Mouse (Mus musculus): ENCODE results near the gene Ppp1r12a. TPM values are rescaled to one million over a fixed set of nuclear protein-coding genes. Genes with fewer than 3 reads are reported as not detected.

The Ppp1r12a gene
- total RNA-seq, 1 experiment = 106 TPM

DNA sequence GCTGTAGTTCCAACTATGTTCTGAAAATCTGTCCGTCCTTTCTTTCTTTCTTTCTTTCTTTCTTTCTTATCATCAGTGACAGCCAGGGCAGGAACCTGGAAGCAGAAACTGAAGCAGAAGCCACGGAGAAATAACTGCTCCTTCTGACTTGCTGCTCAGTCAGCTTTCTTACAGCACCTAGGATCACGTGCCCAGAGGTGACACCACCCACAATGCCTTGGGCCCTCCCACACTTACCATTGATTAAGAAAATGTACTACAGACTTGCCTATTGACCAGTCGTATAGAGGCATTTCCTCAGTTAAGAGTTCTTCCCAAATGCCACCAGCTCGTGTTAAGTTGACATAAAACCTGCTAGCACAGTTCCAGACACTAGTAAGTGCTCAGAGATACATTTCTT lies 12.1 kb downstream of the Ppp1r12a start:
- no peak overlapping the region for H3K4me3 ChIP-seq (ENCODE audit: insufficient read depth in 1 of 2, low read depth in 1 of 2, low read length in 2 of 2, poor library complexity in 1 of 2, severe bottlenecking in 1 of 2)
- H3K9ac ChIP-seq (ENCODE audit: insufficient read depth, low read depth, low read length, poor library complexity, severe bottlenecking) = no peak overlapping the region
- no peak for DNase-seq (ENCODE audit: low read depth, low spot score)
- in situ Hi-C loops (cut with MboI; ENCODE audit: low sequenced_read_pairs in 2 of 2, unreplicated experiment in 2 of 2) = no loop called here
- no peaks in the 10 kb centered on the region for H3K9me3 ChIP-seq (ENCODE audit: control insufficient read depth, insufficient read depth, low read depth, low read length)
- no peaks in the 10 kb centered on the region for H3K36me3 ChIP-seq (ENCODE audit: control insufficient read depth, insufficient read depth, low read length, poor library complexity, severe bottlenecking)
- TF ChIP-seq MAFK (IDR thresholded peaks at IDR 0.05; ENCODE audit: insufficient read depth, low read depth, low read length) (no peak), ZNF384 (IDR thresholded peaks at IDR 0.05; ENCODE audit: low read depth, low read length) (no peak), CHD2 (IDR thresholded peaks at IDR 0.05; ENCODE audit: low read depth, low read length) (no peak), ZC3H11A (IDR thresholded peaks at IDR 0.05; ENCODE audit: borderline replicate concordance, low read depth, low read length) (no peak), HCFC1 (IDR thresholded peaks at IDR 0.05; ENCODE audit: borderline replicate concordance, insufficient read depth, low read length) (no peak)
- peaks cover 0 to 4% of the 10 kb centered on the region in 2 experiments; a peak in 2 of 4 replicates for H3K4me1 ChIP-seq (ENCODE audit: control insufficient read depth in 2 of 2, insufficient read depth in 2 of 2, low read length in 2 of 2, poor library complexity in 1 of 2)
- no peak overlapping the region for H3K27ac ChIP-seq (ENCODE audit: insufficient read depth, low read depth, low read length, poor library complexity, severe bottlenecking)

GRCm38 (mm10) chr10:108175885-108176284 lies 13.9 kb downstream of the Ppp1r12a start:
- H3K36me3 ChIP-seq (ENCODE audit: control insufficient read depth, insufficient read depth, low read length, poor library complexity, severe bottlenecking) = no peaks in the 10 kb centered on the region
- H3K4me3 ChIP-seq (ENCODE audit: insufficient read depth in 1 of 2, low read depth in 1 of 2, low read length in 2 of 2, poor library complexity in 1 of 2, severe bottlenecking in 1 of 2) = no peak overlapping the region
- H3K9me3 ChIP-seq (ENCODE audit: control insufficient read depth, insufficient read depth, low read depth, low read length) = no peaks in the 10 kb centered on the region
- H3K27ac ChIP-seq (ENCODE audit: insufficient read depth, low read depth, low read length, poor library complexity, severe bottlenecking) = no peak overlapping the region
- TF ChIP-seq MAFK (IDR thresholded peaks at IDR 0.05; ENCODE audit: insufficient read depth, low read depth, low read length) (no peak), ZC3H11A (IDR thresholded peaks at IDR 0.05; ENCODE audit: borderline replicate concordance, low read depth, low read length) (no peak), HCFC1 (IDR thresholded peaks at IDR 0.05; ENCODE audit: borderline replicate concordance, insufficient read depth, low read length) (no peak), CHD2 (IDR thresholded peaks at IDR 0.05; ENCODE audit: low read depth, low read length) (no peak), ZNF384 (IDR thresholded peaks at IDR 0.05; ENCODE audit: low read depth, low read length) (no peak)
- DNase-seq (ENCODE audit: low read depth, low spot score) = no peak
- in situ Hi-C loops (cut with MboI; ENCODE audit: low sequenced_read_pairs in 2 of 2, unreplicated experiment in 2 of 2) = no loop called here
- H3K9ac ChIP-seq (ENCODE audit: insufficient read depth, low read depth, low read length, poor library complexity, severe bottlenecking) = no peak overlapping the region
- H3K4me1 ChIP-seq (ENCODE audit: control insufficient read depth in 2 of 2, insufficient read depth in 2 of 2, low read length in 2 of 2, poor library complexity in 1 of 2) = peaks cover 0 to 4% of the 10 kb centered on the region in 2 experiments; a peak in 2 of 4 replicates

DNA sequence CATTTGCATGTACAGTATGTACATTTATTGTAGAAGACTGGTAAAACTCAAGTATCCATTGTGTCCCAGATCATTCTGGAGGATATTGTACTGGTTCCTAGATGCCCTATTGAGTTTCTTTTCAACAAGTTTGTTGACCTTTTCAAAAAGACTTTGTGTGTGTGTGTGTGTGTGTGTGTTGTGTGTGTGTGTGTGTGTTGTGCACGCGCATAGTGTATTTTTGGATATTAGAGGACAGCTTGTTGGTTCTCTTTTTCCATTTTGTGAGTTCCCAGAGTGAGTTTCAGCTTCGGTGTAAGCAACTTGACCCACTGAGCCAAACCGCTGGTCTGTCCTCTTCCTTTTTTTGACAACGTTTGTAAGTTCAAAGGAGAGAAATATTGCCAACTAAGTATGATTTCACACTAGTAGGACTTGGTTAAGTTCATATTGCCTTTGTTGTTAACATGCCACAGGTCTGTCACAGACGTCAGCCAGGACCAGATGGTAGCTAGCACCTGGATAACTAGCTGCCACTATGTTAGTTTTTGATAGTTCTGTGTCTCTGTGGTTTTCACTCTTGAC lies 16.4 kb downstream of the Ppp1r12a start:
- DNase-seq (ENCODE audit: low read depth, low spot score) = no peak
- in situ Hi-C loops (cut with MboI; ENCODE audit: low sequenced_read_pairs in 2 of 2, unreplicated experiment in 2 of 2) = no loop called here
- Histone ChIP-seq H3K36me3 (ENCODE audit: control insufficient read depth, insufficient read depth, low read length, poor library complexity, severe bottlenecking) (no peaks in the 10 kb centered on the region), H3K9me3 (ENCODE audit: control insufficient read depth, insufficient read depth, low read depth, low read length) (no peaks in the 10 kb centered on the region), H3K27ac (ENCODE audit: insufficient read depth, low read depth, low read length, poor library complexity, severe bottlenecking) (no peak overlapping the region), H3K4me3 (ENCODE audit: insufficient read depth in 1 of 2, low read depth in 1 of 2, low read length in 2 of 2, poor library complexity in 1 of 2, severe bottlenecking in 1 of 2) (no peak overlapping the region), H3K4me1 (ENCODE audit: control insufficient read depth in 2 of 2, insufficient read depth in 2 of 2, low read length in 2 of 2, poor library complexity in 1 of 2) (peaks cover 0 to under 1% of the 10 kb centered on the region in 2 experiments; a peak in 1 of 4 replicates), H3K9ac (ENCODE audit: insufficient read depth, low read depth, low read length, poor library complexity, severe bottlenecking) (no peak overlapping the region)
- TF ChIP-seq MAFK (IDR thresholded peaks at IDR 0.05; ENCODE audit: insufficient read depth, low read depth, low read length) = no peak

GRCm38 (mm10) chr10:108179404-108179803 lies 17.4 kb downstream of the Ppp1r12a start:
- TF ChIP-seq ZNF384 (IDR thresholded peaks at IDR 0.05; ENCODE audit: low read depth, low read length) = no peak
- TF ChIP-seq CHD2 (IDR thresholded peaks at IDR 0.05; ENCODE audit: low read depth, low read length) = no peak
- TF ChIP-seq HCFC1 (IDR thresholded peaks at IDR 0.05; ENCODE audit: borderline replicate concordance, insufficient read depth, low read length) = no peak
- no peak for TF ChIP-seq MAFK (IDR thresholded peaks at IDR 0.05; ENCODE audit: insufficient read depth, low read depth, low read length)
- TF ChIP-seq ZC3H11A (IDR thresholded peaks at IDR 0.05; ENCODE audit: borderline replicate concordance, low read depth, low read length) = no peak
- in situ Hi-C loops (cut with MboI; ENCODE audit: low sequenced_read_pairs in 2 of 2, unreplicated experiment in 2 of 2) = no loop called here
- no peaks in the 10 kb centered on the region for H3K36me3 ChIP-seq (ENCODE audit: control insufficient read depth, insufficient read depth, low read length, poor library complexity, severe bottlenecking)
- no peaks in the 10 kb centered on the region for H3K9me3 ChIP-seq (ENCODE audit: control insufficient read depth, insufficient read depth, low read depth, low read length)
- no peaks in the 10 kb centered on the region for H3K4me1 ChIP-seq (ENCODE audit: control insufficient read depth in 2 of 2, insufficient read depth in 2 of 2, low read length in 2 of 2, poor library complexity in 1 of 2)
- H3K9ac ChIP-seq (ENCODE audit: insufficient read depth, low read depth, low read length, poor library complexity, severe bottlenecking) = no peak overlapping the region
- DNase-seq (ENCODE audit: low read depth, low spot score) = no peak
- no peak overlapping the region for H3K27ac ChIP-seq (ENCODE audit: insufficient read depth, low read depth, low read length, poor library complexity, severe bottlenecking)
- H3K4me3 ChIP-seq (ENCODE audit: insufficient read depth in 1 of 2, low read depth in 1 of 2, low read length in 2 of 2, poor library complexity in 1 of 2, severe bottlenecking in 1 of 2) = no peak overlapping the region

DNA sequence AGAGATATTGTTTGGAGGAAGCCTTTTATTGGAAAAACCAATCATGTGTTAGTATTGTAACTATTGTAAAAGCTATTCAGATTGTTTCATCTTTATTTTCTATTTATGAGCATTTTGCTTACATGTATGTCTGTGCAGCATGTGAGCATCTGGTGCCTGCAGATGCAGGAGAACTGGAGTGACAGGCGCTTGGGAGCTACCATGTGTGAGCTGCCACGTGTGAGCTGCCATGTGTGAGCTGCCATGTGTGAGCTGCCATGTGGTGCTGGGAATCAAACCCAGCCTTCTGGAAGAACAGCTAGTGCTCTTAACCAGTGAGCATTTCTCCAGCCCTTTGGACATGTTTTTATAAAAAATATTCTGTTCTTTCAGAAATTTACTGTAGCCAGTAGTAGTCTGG lies 18.3 kb downstream of the Ppp1r12a start:
- Histone ChIP-seq H3K36me3 (ENCODE audit: control insufficient read depth, insufficient read depth, low read length, poor library complexity, severe bottlenecking) (no peaks in the 10 kb centered on the region), H3K27ac (ENCODE audit: insufficient read depth, low read depth, low read length, poor library complexity, severe bottlenecking) (no peak overlapping the region), H3K9me3 (ENCODE audit: control insufficient read depth, insufficient read depth, low read depth, low read length) (no peaks in the 10 kb centered on the region), H3K4me3 (ENCODE audit: insufficient read depth in 1 of 2, low read depth in 1 of 2, low read length in 2 of 2, poor library complexity in 1 of 2, severe bottlenecking in 1 of 2) (no peak overlapping the region), H3K4me1 (ENCODE audit: control insufficient read depth in 2 of 2, insufficient read depth in 2 of 2, low read length in 2 of 2, poor library complexity in 1 of 2) (no peaks in the 10 kb centered on the region), H3K9ac (ENCODE audit: insufficient read depth, low read depth, low read length, poor library complexity, severe bottlenecking) (no peak overlapping the region)
- TF ChIP-seq MAFK (IDR thresholded peaks at IDR 0.05; ENCODE audit: insufficient read depth, low read depth, low read length) = no peak
- no peak for TF ChIP-seq CHD2 (IDR thresholded peaks at IDR 0.05; ENCODE audit: low read depth, low read length)
- no peak for TF ChIP-seq HCFC1 (IDR thresholded peaks at IDR 0.05; ENCODE audit: borderline replicate concordance, insufficient read depth, low read length)
- no peak for TF ChIP-seq ZNF384 (IDR thresholded peaks at IDR 0.05; ENCODE audit: low read depth, low read length)
- TF ChIP-seq ZC3H11A (IDR thresholded peaks at IDR 0.05; ENCODE audit: borderline replicate concordance, low read depth, low read length) = no peak
- in situ Hi-C loops (cut with MboI; ENCODE audit: low sequenced_read_pairs in 2 of 2, unreplicated experiment in 2 of 2) = no loop called here
- DNase-seq (ENCODE audit: low read depth, low spot score) = no peak
